Mouse (Mus musculus): Measurements from ENCODE around the gene Nav2.

The Nav2 gene

DNA sequence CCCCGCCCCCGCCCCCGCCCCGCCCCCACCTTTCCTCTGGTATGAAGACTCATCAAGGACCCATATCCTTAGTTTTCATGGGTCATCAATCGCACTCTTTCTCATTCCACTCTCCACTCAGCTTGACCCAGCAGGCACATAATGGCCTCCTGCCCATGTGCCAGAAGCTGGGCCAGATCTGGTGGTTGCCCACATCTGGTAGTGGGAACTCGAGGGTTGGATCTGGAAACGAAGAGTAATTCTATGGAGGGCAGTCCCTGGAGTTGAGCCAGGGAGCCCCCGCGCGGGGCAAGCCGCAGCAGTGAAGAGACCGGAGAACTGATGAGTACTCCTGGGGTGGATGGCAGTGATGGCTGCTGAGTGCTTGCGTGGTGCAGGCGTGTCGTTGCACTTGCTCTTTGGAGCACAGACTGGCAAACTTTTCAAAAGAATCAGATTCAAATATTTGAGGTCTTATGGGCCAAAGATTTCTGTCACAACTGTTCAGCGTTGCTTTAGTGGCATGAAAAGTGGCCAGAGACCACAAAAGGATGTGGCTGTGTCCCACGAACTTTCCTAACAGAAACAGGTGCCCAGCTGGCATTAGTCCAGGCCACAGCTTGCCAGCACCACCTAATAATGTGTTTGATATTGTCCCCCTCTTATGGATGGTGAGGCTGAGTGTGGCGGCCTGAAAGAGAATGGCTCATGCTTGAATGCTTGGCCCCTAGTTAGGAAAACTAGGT, 449.1 kb downstream of the Nav2 start:
- DNase-seq (ENCODE audit: low spot score in 2 of 2) = no peak

DNA sequence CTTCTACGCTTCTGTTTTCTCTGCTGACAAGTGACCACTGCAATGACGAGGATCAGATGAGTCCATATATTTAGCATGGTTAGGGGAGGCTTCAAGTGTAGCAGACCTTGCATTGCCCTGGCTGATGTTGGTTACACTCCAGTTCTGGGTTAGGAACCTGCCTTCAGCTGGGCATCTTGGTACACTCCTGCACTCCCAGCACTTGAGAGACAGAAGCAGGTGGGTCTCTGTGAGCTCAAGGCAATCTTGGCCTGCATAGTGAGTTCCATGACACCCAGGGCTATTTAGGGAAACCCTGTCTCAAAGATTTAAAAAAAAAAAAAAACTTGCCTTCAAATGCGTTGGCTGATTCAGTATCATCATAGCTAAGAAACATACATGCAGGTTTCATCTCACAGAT, 450.6 kb downstream of the Nav2 start:
- DNase-seq (ENCODE audit: low spot score in 2 of 2) = no peak

DNA sequence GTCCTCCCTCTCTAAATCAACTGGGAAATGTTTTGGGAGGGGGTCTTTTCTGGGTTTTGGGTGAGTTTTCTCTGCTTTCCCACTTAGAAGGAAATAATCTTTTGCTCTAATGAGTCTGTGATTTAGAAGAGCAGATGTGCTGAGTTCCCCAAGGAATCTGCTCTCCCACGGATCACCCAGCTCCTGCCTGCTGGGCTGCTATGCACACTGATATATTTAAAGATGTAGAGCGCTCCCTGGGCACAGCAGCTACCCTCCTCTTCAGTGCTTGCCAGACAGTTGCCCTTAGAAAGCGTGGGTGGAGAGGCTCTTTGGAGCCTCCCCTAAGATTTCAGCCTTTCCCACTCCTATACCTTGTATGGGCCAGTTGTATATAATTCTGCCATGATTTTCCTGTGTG, 452.1 kb downstream of the Nav2 start:
- peak; percentile 53 to 71 for DNase-seq (ENCODE audit: low spot score in 2 of 2)

DNA sequence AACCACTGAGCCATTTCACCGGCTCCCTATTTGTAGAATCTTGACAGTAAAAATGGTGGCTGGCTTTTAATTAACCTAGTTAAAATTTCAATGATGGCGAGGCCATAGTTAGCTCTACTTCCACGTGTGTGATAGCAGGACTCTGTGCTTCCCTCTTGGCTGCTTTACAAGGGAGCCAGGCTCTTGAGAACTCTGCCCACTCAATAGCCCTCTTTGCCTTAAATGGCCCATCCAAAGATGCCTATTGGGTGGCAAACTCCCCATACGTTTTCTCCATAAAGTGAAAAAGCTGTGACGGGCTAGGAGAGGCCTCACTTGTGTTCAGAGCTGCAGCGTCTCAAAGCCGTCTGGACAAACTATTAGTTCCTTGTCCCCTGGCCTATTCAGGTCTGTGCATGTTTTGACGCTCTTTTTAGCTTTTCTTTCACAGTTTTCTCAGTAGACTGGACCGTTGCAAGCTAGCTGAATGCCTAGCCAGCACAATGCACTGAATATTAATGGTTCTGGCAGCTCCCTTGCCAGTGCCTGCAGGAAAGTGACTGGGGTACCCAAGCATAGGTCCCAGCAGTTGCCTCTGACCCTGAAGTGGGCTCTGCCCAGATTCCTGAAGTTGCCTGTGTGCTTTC, 453.1 kb downstream of the Nav2 start:
- no peak for DNase-seq (ENCODE audit: low spot score in 2 of 2)

- DNase-seq (ENCODE audit: low spot score in 2 of 2) = peak; percentile 32 to 53
Measured at GRCm38 (mm10) chr7:49364486-49365162, 456.1 kb downstream of the Nav2 start.

DNA sequence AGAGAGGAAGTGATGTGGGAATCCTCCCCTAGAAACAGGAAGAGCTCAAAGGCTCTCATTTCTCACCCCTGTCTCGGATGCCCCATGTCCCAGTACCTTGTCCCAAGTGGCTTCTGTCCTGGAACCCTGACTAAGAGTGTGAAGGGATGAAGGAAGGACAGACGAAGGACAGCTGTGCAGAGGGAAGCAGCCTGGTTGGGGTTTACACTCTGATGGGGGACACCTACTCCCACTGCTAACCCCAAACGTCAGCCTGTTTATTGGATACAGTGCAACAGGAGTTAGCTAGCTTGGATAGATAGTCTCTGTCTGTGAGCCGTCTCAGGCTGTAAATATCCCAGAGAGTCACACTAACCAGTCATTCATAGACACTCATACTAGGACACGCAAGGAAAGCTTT, 460.1 kb downstream of the Nav2 start:
- DNase-seq (ENCODE audit: low spot score in 2 of 2) = no peak

DNA sequence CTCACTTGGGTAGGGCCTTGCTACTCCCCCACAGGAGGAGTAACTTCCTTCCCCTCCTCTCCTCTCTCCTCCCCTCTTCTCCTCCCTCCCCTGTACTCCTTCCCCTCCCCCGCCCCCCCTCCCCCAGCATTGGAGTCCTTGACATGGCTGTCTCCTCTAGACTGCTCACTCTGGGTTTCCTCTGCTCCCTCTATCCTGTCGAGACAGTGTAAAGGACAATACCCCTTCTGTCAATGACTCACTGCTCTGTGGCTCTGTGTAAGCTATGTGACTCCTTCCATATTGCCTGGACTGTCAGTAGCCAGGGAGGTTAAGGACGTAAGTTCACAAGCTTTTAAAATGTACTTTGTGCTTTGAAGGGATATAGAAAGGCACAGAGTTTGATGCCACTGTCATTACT, 460.5 kb downstream of the Nav2 start:
- no peak for DNase-seq (ENCODE audit: low spot score in 2 of 2)

- DNase-seq (ENCODE audit: low spot score in 2 of 2) = no peak
Measured at GRCm38 (mm10) chr7:49369809-49370473, 461.4 kb downstream of the Nav2 start.

- no peak for DNase-seq (ENCODE audit: low spot score in 2 of 2)
Measured at GRCm38 (mm10) chr7:49371345-49371744, 462.8 kb downstream of the Nav2 start.

DNA sequence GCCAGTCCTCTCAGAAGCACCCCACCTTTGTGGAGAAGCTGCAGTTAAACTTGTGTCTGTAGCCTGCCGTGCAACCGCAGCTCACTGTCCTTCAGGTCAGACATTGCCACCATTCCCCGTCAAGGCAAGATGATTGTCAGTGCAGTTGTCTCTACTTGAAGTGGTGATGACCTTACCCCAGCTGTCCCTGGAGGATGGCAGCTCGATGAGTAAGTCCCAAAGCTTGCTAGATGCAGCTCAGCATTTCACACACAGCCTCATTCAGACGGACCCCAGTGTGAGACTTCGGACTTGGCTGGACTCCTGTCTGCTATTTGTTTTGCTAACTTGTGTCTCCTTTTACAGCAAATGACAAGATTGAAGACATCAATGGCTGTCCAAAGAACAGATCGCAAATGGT, 463.5 kb downstream of the Nav2 start:
- DNase-seq (ENCODE audit: low spot score in 2 of 2) = no peak

GRCm38 (mm10) chr7:49373173-49373572, 464.7 kb downstream of the Nav2 start:
- no peak for DNase-seq (ENCODE audit: low spot score in 2 of 2)

DNA sequence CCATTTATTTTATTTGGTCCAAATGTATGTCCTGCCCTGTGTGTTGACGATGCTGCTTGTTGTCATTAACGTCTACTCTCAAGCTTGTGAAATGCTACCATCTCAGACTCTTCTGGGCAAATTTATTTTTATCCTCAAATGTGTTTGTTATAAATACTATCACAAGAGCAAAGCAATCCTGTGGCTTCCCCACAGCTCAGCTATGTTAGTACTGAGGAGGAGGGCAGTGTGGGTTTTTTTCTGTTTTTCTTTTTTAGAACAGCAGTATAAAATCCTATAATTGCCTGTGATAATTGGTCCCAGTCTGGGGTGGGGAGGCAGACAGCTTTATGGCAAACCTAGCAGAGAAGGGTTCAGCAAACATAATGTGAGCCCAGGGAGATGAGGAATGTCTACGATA, 465.1 kb downstream of the Nav2 start:
- DNase-seq (ENCODE audit: low spot score in 2 of 2) = peak in 1 of 2 experiments; percentile 49

- DNase-seq (ENCODE audit: low spot score in 2 of 2) = no peak
Measured at GRCm38 (mm10) chr7:49375499-49375974, 467.0 kb downstream of the Nav2 start.

DNA sequence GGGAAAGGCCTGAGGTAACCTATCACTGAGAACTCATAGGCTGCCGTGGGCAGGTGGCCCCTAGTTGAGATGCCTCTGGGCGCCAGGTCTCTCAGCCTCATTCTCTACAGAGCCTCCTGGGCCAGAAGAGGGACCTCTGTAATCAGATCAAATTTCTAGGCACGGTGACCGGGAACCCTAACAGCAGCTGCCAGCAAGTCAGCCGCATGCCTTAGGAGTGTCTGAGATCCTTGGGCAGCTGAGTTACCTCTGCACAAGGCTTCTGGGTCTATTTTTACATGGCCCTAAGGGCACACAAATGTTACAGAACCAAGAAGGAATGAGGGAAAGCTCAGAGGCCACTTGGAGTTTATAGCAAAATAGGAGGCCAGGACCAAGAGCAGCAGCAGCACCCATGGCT, 470.1 kb downstream of the Nav2 start:
- no peak for DNase-seq (ENCODE audit: low spot score in 2 of 2)

GRCm38 (mm10) chr7:49380940-49381339, 472.4 kb downstream of the Nav2 start:
- DNase-seq (ENCODE audit: low spot score in 2 of 2) = no peak

GRCm38 (mm10) chr7:49382884-49383283, 474.4 kb downstream of the Nav2 start:
- no peak for DNase-seq (ENCODE audit: low spot score in 2 of 2)

DNA sequence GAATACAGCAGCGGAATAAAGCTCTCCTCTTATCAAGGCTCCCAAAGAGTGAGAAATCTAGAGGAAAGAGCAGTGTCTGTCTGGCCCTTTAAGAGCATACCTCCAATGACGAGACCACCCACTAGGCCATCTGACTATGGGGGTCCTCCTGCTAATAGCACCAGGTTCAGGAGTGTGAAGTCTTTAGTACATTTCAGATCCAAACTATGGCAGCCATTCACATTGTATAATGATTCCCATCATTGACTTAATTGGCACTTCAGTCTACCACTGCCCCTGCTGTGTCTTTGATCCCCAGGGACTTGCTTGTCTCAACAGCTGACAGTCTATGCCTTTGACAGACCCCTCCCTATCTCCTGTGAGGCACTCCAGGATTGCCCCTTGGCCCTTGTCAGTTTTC, 479.6 kb downstream of the Nav2 start:
- DNase-seq (ENCODE audit: low spot score in 2 of 2) = no peak

GRCm38 (mm10) chr7:49390312-49390711, 481.8 kb downstream of the Nav2 start:
- no peak for DNase-seq (ENCODE audit: low spot score in 2 of 2)

- no peak for DNase-seq (ENCODE audit: low spot score in 2 of 2)
Measured at GRCm38 (mm10) chr7:49390829-49391228, 482.3 kb downstream of the Nav2 start.

- DNase-seq (ENCODE audit: low spot score in 2 of 2) = peak in 1 of 2 experiments; percentile 71
Measured at GRCm38 (mm10) chr7:49392180-49392579, 483.7 kb downstream of the Nav2 start.

- DNase-seq (ENCODE audit: low spot score in 2 of 2) = no peak
Measured at GRCm38 (mm10) chr7:49392834-49393233, 484.3 kb downstream of the Nav2 start.

GRCm38 (mm10) chr7:49393857-49394256, 485.3 kb downstream of the Nav2 start:
- DNase-seq (ENCODE audit: low spot score in 2 of 2) = no peak

Data from right cerebral cortex, postnatal 36 days (tissue).